Comparison of ENCODE assay signal across 8 mouse cellular contexts in genomic region chr15:30174321-30174720, GRCm38 (mm10). TPM values are rescaled to one million over a fixed set of nuclear protein-coding genes. Genes with fewer than 3 reads are reported as not detected.
DNase-seq lines count a peak whose midpoint lies in the region; ATAC-seq lines count a peak whose summit lies in the region.

No protein-coding gene starts in this region.

- ATAC-seq in heart, embryonic 12.5 days (ENCODE audit: insufficient number of reproducible peaks, low FRiP score): no peak
- ATAC-seq in hindbrain, embryonic 15.5 days (ENCODE audit: low FRiP score, low read depth): no peak
- ATAC-seq in stomach, embryonic 16.5 days (ENCODE audit: insufficient read depth, low FRiP score): no peak
- ATAC-seq in activated CD4-positive, CD25-positive, alpha-beta regulatory T cell, adult 4 months: no peak

- H3K4me2 ChIP-seq in heart, embryonic 12.5 days: peak overlapping the region; percentile 99
- peak overlapping the region; percentile 72 for H3K4me2 ChIP-seq in hindbrain, embryonic 15.5 days
- peak overlapping the region; percentile 97; the same call in 1 of the 2 replicates for H3K4me2 ChIP-seq in stomach, embryonic 16.5 days (ENCODE audit: low read depth, low read length)

- peaks cover 34% of the 10 kb centered on the region for H3K27me3 ChIP-seq in heart, embryonic 12.5 days (replicated peaks)
- no peaks in the 10 kb centered on the region for H3K27me3 ChIP-seq in hindbrain, embryonic 15.5 days
- H3K27me3 ChIP-seq in stomach, embryonic 16.5 days (ENCODE audit: control insufficient read depth, insufficient read depth, low read length): peaks cover 42% of the 10 kb centered on the region

- no peak overlapping the region for H3K9ac ChIP-seq in heart, embryonic 12.5 days
- H3K9ac ChIP-seq in hindbrain, embryonic 15.5 days: peak overlapping the region; percentile 98
- H3K9ac ChIP-seq in stomach, embryonic 16.5 days (ENCODE audit: low read length): no peak overlapping the region

- WGBS in heart, embryonic 12.5 days: 46% methylated on average over 7 of the region's 7 CpGs
- WGBS in hindbrain, embryonic 15.5 days: 22% methylated on average over 7 of the region's 7 CpGs
- 53% methylated on average over 7 of the region's 7 CpGs for WGBS in stomach, embryonic 16.5 days

- H3K36me3 ChIP-seq in heart, embryonic 12.5 days: no peaks in the 10 kb centered on the region
- H3K36me3 ChIP-seq in hindbrain, embryonic 15.5 days: no peaks in the 10 kb centered on the region
- no peaks in the 10 kb centered on the region for H3K36me3 ChIP-seq in stomach, embryonic 16.5 days (ENCODE audit: control insufficient read depth, insufficient read depth, low read length)

- H3K4me3 ChIP-seq in heart, embryonic 12.5 days: peak overlapping the region; percentile 59; the same call in 1 of the 2 replicates
- H3K4me3 ChIP-seq in hindbrain, embryonic 15.5 days: peak overlapping the region; percentile 79
- 0 out of 2 replicates have a peak overlapping the region, but pooled peaks have one; percentile 69 for H3K4me3 ChIP-seq in stomach, embryonic 16.5 days (replicated peaks; ENCODE audit: low read length)

- no peak overlapping the region for H3K27ac ChIP-seq in heart, embryonic 12.5 days (ENCODE audit: poor library complexity, severe bottlenecking)
- H3K27ac ChIP-seq in hindbrain, embryonic 15.5 days (replicated peaks): peak overlapping the region; percentile 96
- H3K27ac ChIP-seq in stomach, embryonic 16.5 days (ENCODE audit: low read length): no peak overlapping the region

- no peak for DNase-seq in heart, adult 9 months (ENCODE audit: low spot score in 2 of 2)
- peak; percentile 13 for DNase-seq in right cerebral cortex, adult 18-20 months
- DNase-seq in right cerebral cortex, postnatal 10 days (ENCODE audit: low spot score in 2 of 2): no peak
- DNase-seq in spleen, adult 18-20 months: no peak

- no peaks in the 10 kb centered on the region for H3K9me3 ChIP-seq in heart, embryonic 12.5 days (replicated peaks)
- H3K9me3 ChIP-seq in hindbrain, embryonic 15.5 days: no peaks in the 10 kb centered on the region
- H3K9me3 ChIP-seq in stomach, embryonic 16.5 days (replicated peaks; ENCODE audit: control insufficient read depth, low read length): no peaks in the 10 kb centered on the region

- peaks cover 8% of the 10 kb centered on the region for H3K4me1 ChIP-seq in heart, embryonic 12.5 days (replicated peaks)
- H3K4me1 ChIP-seq in hindbrain, embryonic 15.5 days (replicated peaks): peaks cover 21% of the 10 kb centered on the region
- peaks cover 8% of the 10 kb centered on the region; the same call in 1 of the 2 replicates for H3K4me1 ChIP-seq in stomach, embryonic 16.5 days (ENCODE audit: control insufficient read depth, insufficient read depth, low read length)

RNA-seq across cellular contexts. Expression of gene Ctnnd2, which starts 1.9 kb away (rescaled TPM):
- 1.4 and 1.6 TPM in 2 replicates for polyA plus RNA-seq in heart, embryonic 12.5 days (2016; fragmentation: Nextera tagmentation; extraction: Ambion mirVana)
- polyA plus RNA-seq in hindbrain, embryonic 15.5 days (2015; fragmentation: Nextera tagmentation; extraction: Ambion mirVana): 68.1 and 71.8 TPM in 2 replicates
- 2.6 and 3.5 TPM in 2 replicates for polyA plus RNA-seq in stomach, embryonic 16.5 days (2015; fragmentation: Nextera tagmentation; extraction: Ambion mirVana)
- under 1 TPM in 1 of 2 experiments, not detected in 1; 0.71 TPM for polyA plus RNA-seq in activated CD4-positive, CD25-positive, alpha-beta regulatory T cell, adult 4 months (2017; shearing (Covaris generic))

Comparison
In these comparisons a context has a peak if more than half of its experiments do, and no peak if none do; other contexts are left out.
1. RNA of gene Ctnnd2, which starts 1.9 kb away (polyA plus RNA-seq): 68.1 to 71.8 TPM in hindbrain, embryonic 15.5 days; 2.6 to 3.5 TPM in stomach, embryonic 16.5 days, 1.4 to 1.6 TPM in heart, embryonic 12.5 days and 0.71 TPM in activated CD4-positive, CD25-positive, alpha-beta regulatory T cell, adult 4 months; every median in the first group is over 10 times any median in the second.
2. Peak in every context shown above with its lines, with median percentiles within 50 percentile points of each other: H3K4me2 ChIP-seq and H3K4me3 ChIP-seq.